Mouse (Mus musculus) frontal cortex, adult 2 months (tissue): ENCODE measurements around the gene Obscn. TPM values are rescaled to one million over a fixed set of nuclear protein-coding genes. Genes with fewer than 3 reads are reported as not detected.

Experiments used
- DNase-seq, 2 experiments: peaks; one replicate each; pipeline ENCODE4 v3.0.0; 2022; ENCODE audit warnings: low spot score in 1 of 2; ENCODE audit errors: extremely low spot score in 1 of 2
- polyA plus RNA-seq: library from polyadenylated mRNA; depleted of rRNA; stranded (reverse); fragments of >200 nt; gene quantifications from 2 replicates; pipeline ENCODE4 v1.2.3, GENCODE M21; 2012

The Obscn gene
- polyA plus RNA-seq, 1 experiment = 1.1 TPM

DNA sequence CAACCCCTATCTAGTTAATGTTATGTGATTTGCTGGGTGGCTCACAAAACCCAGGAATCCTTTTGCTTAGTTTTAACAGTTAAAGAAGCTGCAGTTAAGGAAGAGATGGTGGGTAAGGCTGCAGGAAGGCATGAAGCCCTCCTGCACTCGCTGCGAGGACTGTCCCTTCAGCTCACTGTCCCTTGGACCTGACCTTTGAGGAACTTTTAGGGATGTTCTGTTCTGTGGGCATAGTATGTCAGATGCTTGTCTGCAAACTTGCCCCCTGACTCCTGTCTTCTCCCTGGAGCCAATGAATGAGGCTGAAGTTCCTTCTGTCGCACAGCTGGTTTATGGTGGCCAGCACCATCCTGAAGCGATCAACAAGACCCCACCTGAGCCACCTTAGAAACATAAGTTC, 147.0 kb downstream of the Obscn start:
- DNase-seq = no peak

DNA sequence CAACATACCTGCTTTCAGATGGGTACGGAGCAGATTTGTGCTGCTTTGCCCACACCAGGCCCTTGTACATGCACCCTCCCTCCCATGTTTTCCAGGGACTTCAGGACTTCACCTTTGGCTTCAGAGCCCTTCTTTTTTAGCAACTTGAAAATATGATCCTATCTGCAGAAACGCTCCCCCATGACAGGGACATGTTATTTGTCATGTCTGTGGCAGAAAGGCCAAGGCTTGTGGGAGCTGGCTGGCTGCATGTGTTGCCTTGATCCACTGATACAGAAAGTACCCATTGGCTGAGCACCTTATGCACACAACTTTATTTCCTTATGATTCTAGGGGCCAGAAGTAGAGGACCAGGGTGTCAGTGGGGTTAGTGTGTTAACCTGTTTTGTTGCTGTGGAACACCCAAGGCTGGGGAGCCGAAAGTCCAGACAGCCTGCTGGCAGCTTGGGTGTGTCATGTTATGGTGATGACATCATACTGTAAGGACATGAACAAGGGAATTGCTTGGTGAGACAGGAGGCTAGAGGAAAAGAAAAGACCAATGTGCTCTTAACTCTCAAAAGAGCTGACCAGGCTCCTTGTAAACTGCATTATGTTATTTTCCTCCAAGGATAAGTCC, 150.8 kb downstream of the Obscn start:
- DNase-seq = no peak

- no peak for DNase-seq
Measured at GRCm38 (mm10) chr11:58984657-58985056, 151.5 kb downstream of the Obscn start.

- DNase-seq = no peak
Measured at GRCm38 (mm10) chr11:58983691-58984341, 152.4 kb downstream of the Obscn start.

GRCm38 (mm10) chr11:58982471-58983097, 153.6 kb downstream of the Obscn start:
- no peak for DNase-seq

DNA sequence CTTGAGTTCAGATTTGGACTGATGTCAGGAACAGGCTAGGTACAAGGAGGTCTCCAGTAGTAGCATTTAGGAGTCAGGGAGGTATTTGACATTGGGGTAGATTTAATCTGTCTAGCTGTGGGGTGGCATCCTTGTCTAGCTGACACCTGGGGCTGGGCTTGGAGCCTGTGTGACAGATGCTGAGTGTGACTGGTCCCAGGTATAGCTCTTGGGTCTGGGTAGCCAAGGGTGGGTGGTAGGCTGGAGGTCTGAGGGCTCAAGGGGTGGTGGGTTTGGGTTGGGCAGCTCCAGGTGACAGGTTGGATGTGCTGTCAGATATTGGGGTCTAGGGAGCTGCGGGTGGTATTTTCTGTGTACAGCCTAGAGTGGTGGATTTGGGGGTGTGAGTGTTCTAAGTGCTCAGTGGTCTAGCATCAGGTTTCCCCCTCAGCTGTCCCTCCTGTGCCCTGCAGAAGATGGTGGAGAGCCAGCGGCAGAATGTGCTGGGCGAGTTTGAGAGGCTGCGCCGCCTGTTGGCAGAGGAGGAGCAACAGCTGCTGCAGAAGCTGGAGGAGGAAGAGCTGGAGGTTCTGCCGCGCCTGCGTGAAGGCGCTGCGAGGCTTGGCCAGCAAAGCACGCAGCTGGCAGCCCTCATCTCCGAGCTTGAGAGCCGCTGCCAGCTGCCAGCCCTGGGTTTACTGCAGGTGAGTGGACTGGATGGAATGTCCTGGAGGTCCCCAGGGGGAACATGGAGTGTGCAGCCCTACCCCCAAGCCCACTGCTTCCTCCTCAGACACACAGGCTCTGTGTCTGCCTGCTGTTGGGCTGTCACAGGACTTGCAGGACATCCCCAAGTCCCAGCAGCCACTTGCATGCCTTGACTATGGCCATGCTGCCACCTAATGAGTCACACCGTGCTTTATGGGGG, 154.4 kb downstream of the Obscn start:
- DNase-seq = peak; percentile 69 to 83

- DNase-seq = no peak
Measured at GRCm38 (mm10) chr11:58980381-58980990, 155.7 kb downstream of the Obscn start.

GRCm38 (mm10) chr11:58979661-58980060, 156.5 kb downstream of the Obscn start:
- no peak for DNase-seq

- DNase-seq = no peak
Measured at GRCm38 (mm10) chr11:58979183-58979582, 157.0 kb downstream of the Obscn start.

GRCm38 (mm10) chr11:58978706-58979030, 157.5 kb downstream of the Obscn start:
- no peak for DNase-seq

DNA sequence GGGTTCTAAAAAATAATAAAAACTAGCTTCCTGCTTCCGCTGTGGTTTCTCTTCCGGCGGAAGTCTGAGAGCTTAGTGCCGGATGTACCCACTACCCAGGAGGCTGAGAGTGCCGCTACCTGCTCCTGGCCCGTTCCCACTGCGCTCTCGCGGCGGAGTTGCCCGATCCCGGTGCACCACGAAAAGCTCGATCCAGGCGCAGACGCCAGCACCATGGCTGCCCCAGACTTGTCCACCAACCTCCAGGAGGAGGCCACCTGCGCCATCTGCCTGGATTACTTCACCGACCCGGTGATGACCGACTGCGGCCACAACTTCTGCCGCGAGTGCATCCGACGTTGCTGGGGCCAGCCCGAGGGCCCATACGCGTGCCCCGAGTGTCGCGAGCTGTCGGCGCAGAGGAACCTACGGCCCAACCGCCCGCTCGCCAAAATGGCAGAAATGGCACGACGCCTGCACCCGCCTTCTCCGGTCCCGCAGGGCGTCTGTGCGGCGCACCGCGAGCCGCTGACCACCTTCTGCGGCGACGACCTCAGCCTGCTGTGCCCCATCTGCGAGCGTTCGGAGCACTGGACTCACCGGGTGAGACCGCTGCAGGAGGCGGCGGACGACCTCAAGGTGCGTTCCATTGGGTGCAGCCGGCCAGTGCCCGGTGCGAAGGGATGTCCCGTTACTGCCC, 158.0 kb downstream of the Obscn start, which contains the start of gene Trim11:
TSS of gene Trim11 (plus strand) at position 67 of the 679 bp plus-strand sequence.
- DNase-seq = peak in 1 of 2 experiments; percentile 75

- DNase-seq = no peak
Measured at GRCm38 (mm10) chr11:58977607-58978026, 158.6 kb downstream of the Obscn start.

DNA sequence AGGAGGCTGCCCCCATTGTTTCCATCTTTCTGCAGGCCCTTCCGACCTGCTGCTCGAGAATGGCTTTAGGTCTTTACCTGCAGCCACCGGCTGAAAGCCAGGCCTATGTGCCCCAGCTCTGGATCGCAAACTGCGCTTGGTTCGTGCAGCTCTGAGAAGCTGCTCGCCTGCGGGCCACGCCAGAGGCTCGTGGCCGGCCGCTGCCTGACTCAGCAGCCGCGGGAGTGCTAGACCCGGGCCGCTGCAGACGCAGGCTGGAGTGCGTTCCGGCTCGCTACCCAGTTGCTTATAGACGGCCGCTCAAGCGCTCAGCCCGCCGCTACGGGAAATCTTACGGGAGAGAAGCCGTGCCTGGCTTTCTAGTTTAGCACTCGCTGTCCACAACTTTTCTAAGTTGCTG, 159.1 kb downstream of the Obscn start:
- no peak for DNase-seq

- DNase-seq = no peak
Measured at GRCm38 (mm10) chr11:58974414-58974813, 161.8 kb downstream of the Obscn start.

GRCm38 (mm10) chr11:58971796-58972195, 164.4 kb downstream of the Obscn start:
- no peak for DNase-seq

DNA sequence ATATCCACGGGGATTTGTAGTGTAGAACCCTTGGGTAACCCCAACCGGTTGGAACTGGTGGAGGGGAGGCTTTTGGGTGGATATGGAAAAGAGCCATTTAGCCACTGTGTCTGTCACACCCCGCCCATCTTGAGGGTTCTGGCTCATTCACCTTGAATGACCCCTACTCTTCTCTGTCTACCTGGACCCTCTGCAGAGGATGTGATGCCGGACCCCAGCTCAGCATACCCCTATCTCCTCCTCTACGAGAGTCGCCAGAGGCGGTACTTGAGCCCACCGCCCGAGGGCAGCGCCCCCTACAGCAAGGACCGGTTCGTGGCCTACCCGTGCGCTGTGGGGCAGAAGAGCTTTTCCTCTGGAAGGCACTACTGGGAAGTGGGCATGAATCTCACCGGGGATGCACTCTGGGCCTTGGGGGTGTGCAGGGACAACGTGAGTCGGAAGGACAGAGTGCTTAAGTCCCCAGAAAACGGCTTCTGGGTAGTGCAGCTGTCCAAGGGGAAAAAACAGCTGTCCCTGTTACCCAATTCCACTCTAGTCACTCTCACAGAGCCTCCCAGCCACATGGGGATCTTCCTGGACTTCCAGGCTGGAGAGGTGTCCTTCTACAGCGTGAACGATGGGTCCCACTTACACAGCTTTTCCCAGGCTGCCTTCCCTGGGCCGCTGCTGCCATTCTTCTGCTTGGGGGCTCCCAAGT, 165.2 kb downstream of the Obscn start:
- no peak for DNase-seq

DNA sequence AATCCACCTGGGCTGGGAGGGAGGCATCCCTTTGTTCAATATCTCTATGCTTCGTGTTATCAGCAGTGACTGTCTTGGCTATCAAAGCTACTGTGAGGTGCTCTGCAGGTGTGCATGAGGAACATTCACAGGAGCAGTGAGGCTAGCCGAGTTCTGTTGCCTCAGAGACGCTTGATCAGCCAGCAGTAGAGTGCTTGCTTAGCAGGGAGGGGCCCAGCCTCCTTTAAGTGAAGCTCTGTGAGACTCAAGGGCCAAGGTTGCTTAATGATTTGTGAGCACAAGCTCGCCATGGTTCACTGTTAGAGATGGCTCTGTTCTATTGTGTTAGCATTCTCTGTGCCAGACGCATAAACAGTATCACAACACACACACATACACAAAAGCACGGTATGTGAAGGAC, 166.5 kb downstream of the Obscn start:
- DNase-seq = no peak

DNA sequence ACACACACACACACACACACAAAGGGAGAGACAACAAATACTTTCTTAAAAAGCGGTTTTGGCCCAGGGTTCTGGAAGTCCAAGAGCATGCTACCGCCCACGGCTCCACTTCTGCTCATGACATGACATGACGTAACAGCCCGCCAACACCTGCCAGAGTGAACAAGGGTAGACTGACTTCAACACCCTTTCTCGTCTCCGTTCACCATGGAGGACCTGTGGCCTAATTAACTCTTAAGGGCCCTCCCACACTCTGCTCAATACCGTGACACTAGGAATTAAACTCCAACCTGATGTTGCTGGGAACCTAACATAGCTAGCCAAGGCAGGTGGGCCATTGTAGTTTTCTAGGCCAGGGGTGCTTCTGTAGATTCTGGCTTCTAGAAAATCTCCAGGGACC, 167.2 kb downstream of the Obscn start:
- DNase-seq = no peak

GRCm38 (mm10) chr11:58968551-58968950, 167.7 kb downstream of the Obscn start:
- DNase-seq = no peak
